Mouse (Mus musculus) bone marrow, adult 2 months (tissue): ENCODE measurements around the gene Prima1.

ENCODE experiments used
- CTCF ChIP-seq: fragments of 200-500 bp; IDR thresholded peaks from 2 replicates; pipeline ENCODE4 v1.5.1; 2011; ENCODE audit warnings: low read length, control low read depth; ENCODE audit not compliant: control insufficient read depth, insufficient read depth
- POLR2A ChIP-seq: fragments of 200-500 bp; IDR thresholded peaks from 2 replicates; pipeline ENCODE4 v1.6.1; 2011; ENCODE audit warnings: low read depth, mild to moderate bottlenecking, control low read depth, low read length, borderline replicate concordance; ENCODE audit not compliant: control insufficient read depth

DNA sequence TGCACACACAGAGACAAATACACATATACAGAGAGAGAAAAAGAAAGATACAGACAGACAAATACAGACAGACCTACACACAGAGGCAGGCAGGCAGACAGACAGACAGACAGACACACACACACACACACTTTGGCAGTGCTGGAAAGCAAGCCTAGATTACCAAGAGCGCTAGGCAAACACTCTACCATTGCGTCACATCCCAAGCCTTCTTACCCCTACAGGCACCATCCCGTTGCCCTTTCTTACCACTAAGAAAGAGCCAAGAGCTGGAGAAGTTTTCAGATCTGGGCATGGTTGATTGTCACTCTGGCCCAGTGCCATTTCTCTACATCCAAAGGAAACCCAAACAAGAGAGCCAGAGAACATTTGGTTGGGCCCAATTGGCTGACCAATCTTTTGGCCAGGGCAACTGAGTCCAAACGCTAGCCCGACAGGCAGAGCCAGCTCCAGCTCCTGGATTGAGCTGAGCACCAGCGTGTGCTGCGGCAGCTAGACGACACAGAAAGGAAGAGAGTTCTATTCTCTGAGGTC lies 11.0 kb upstream of the Prima1 start:
- TF ChIP-seq CTCF (no peak), POLR2A (no peak)
